Mouse (Mus musculus) CH12.LX (cell line): ENCODE measurements around the gene Slc1a6. TPM values are rescaled to one million over a fixed set of nuclear protein-coding genes. Genes with fewer than 3 reads are reported as not detected.

Experiments used
- DNase-seq: peaks from one replicate; pipeline ENCODE4 v3.0.0-alpha.2; 2013; ENCODE audit errors: extremely low read depth
- H3K27ac ChIP-seq: 2 replicates; pipeline ENCODE4 v1.5.1; 2012; ENCODE audit warnings: low read depth, mild to moderate bottlenecking, control low read depth, moderate library complexity; ENCODE audit not compliant: insufficient read depth
- H3K27me3 ChIP-seq: replicated peaks from 2 replicates; pipeline ENCODE3; 2012; ENCODE audit warnings: inconsistent platforms
- H3K36me3 ChIP-seq, 2 experiments: replicated peaks in 1 of 2; 2 replicates each; pipeline versions ENCODE3 to v1.6.1; 2012; ENCODE audit warnings: inconsistent platforms in 1 of 2, low read length in 1 of 2, mild to moderate bottlenecking in 1 of 2, mixed read lengths in 1 of 2, moderate library complexity in 1 of 2; ENCODE audit not compliant: control insufficient read depth in 1 of 2, insufficient read depth in 1 of 2
- H3K4me1 ChIP-seq, 2 experiments: 2 replicates each; pipeline ENCODE4 v1.6.1; 2012; ENCODE audit warnings: inconsistent platforms in 1 of 2, moderate library complexity in 1 of 2; ENCODE audit not compliant: insufficient read depth in 2 of 2, control insufficient read depth in 1 of 2
- H3K4me2 ChIP-seq: 2 replicates; pipeline ENCODE4 v1.6.1; 2012; ENCODE audit warnings: low read depth, mild to moderate bottlenecking, control low read depth; ENCODE audit not compliant: poor library complexity, insufficient read depth, severe bottlenecking
- H3K4me3 ChIP-seq, 3 experiments: fragments of 150-350 bp in 1 of 3; sonication (generic) in 1 of 3; replicated peaks in 1 of 3; 2 replicates each; pipeline versions ENCODE3 to v1.5.1; 2011 to 2012; ENCODE audit warnings: low read depth in 2 of 3, low read length in 2 of 3, mild to moderate bottlenecking in 2 of 3, moderate library complexity in 2 of 3, control low read depth in 1 of 3, improper control_type of control experiment in 1 of 3, inconsistent platforms in 1 of 3, mixed read lengths in 1 of 3; ENCODE audit not compliant: poor library complexity in 1 of 3
- H3K79me2 ChIP-seq: replicated peaks from 2 replicates; pipeline ENCODE4 v1.6.1; 2012; ENCODE audit warnings: mild to moderate bottlenecking, moderate library complexity; ENCODE audit not compliant: control insufficient read depth, poor library complexity, insufficient read depth, severe bottlenecking; ENCODE audit errors: extremely low read depth
- H3K9ac ChIP-seq: 2 replicates; pipeline ENCODE4 v1.6.1; 2012; ENCODE audit warnings: low read depth, mild to moderate bottlenecking, control low read depth, moderate library complexity; ENCODE audit not compliant: insufficient read depth
- H3K9me3 ChIP-seq: replicated peaks from 2 replicates; pipeline ENCODE3; 2012; ENCODE audit warnings: low read length, inconsistent platforms, mixed read lengths
- BHLHE40 ChIP-seq: IDR thresholded peaks from 2 replicates; pipeline ENCODE4 v1.6.1; 2011; ENCODE audit warnings: mild to moderate bottlenecking, low read depth, low read length, improper control_type of control experiment
- CHD1 ChIP-seq: IDR thresholded peaks from 2 replicates; pipeline ENCODE4 v1.6.1; 2012; ENCODE audit warnings: low read depth, low read length, improper control_type of control experiment, inconsistent platforms
- CHD2 ChIP-seq: IDR thresholded peaks from 2 replicates; pipeline ENCODE4 v1.6.1; 2011; ENCODE audit warnings: low read length, improper control_type of control experiment
- CTCF ChIP-seq, 2 experiments: IDR thresholded peaks in 1 of 2; conservative IDR thresholded peaks in 1 of 2; 2 replicates each; pipeline ENCODE4 v1.5.1; 2011 to 2012; ENCODE audit warnings: low read depth in 2 of 2, low read length in 2 of 2, improper control_type of control experiment in 1 of 2, inconsistent platforms in 1 of 2, mild to moderate bottlenecking in 1 of 2, moderate library complexity in 1 of 2
- E2F4 ChIP-seq: IDR thresholded peaks from 2 replicates; pipeline ENCODE4 v1.6.1; 2011; ENCODE audit warnings: low read depth, low read length, improper control_type of control experiment; ENCODE audit not compliant: insufficient replicate concordance
- ELF1 ChIP-seq: IDR thresholded peaks from 2 replicates; pipeline ENCODE4 v1.6.1; 2014; ENCODE audit warnings: low read depth, mild to moderate bottlenecking, inconsistent platforms, low read length, improper control_type of control experiment
- EP300 ChIP-seq: IDR thresholded peaks from 2 replicates; pipeline ENCODE4 v1.6.1; 2011; ENCODE audit warnings: low read length, improper control_type of control experiment
- ETS1 ChIP-seq: conservative IDR thresholded peaks from 2 replicates; pipeline ENCODE4 v1.6.1; 2012; ENCODE audit warnings: low read depth, mild to moderate bottlenecking, inconsistent platforms, low read length, improper control_type of control experiment, moderate library complexity
- GABPA ChIP-seq: IDR thresholded peaks from 2 replicates; pipeline ENCODE4 v1.6.1; 2012; ENCODE audit warnings: low read depth, low read length, improper control_type of control experiment, inconsistent platforms; ENCODE audit not compliant: insufficient replicate concordance
- HCFC1 ChIP-seq: IDR thresholded peaks from 2 replicates; pipeline ENCODE4 v1.6.1; 2012; ENCODE audit warnings: low read depth, mild to moderate bottlenecking, inconsistent platforms, low read length, improper control_type of control experiment
- IRF4 ChIP-seq: IDR thresholded peaks from 2 replicates; pipeline ENCODE4 v1.6.1; 2014; ENCODE audit warnings: low read depth, mild to moderate bottlenecking, inconsistent platforms, low read length, improper control_type of control experiment
- JUN ChIP-seq: IDR thresholded peaks from 2 replicates; pipeline ENCODE4 v1.6.1; 2011; ENCODE audit warnings: low read depth, mild to moderate bottlenecking, low read length, improper control_type of control experiment, moderate library complexity; ENCODE audit not compliant: insufficient read depth
- JUND ChIP-seq: conservative IDR thresholded peaks from 2 replicates; pipeline ENCODE4 v1.6.1; 2011; ENCODE audit warnings: low read depth, low read length, improper control_type of control experiment
- KAT2A ChIP-seq: IDR thresholded peaks from 2 replicates; pipeline ENCODE4 v1.6.1; 2012; ENCODE audit warnings: low read length, improper control_type of control experiment, inconsistent platforms; ENCODE audit not compliant: insufficient replicate concordance
- MAFK ChIP-seq: IDR thresholded peaks from 2 replicates; pipeline ENCODE4 v1.6.1; 2011; ENCODE audit warnings: low read length, improper control_type of control experiment; ENCODE audit not compliant: insufficient replicate concordance
- MAX ChIP-seq: IDR thresholded peaks from 2 replicates; pipeline ENCODE4 v1.6.1; 2011; ENCODE audit warnings: low read length, improper control_type of control experiment
- MAZ ChIP-seq: IDR thresholded peaks from 2 replicates; pipeline ENCODE4 v1.6.1; 2012; ENCODE audit warnings: low read depth, mild to moderate bottlenecking, inconsistent platforms, low read length, improper control_type of control experiment, moderate library complexity
- MEF2A ChIP-seq: IDR thresholded peaks from 2 replicates; pipeline ENCODE4 v1.6.1; 2014; ENCODE audit warnings: low read depth, mild to moderate bottlenecking, inconsistent platforms, low read length, improper control_type of control experiment, borderline replicate concordance
- MXI1 ChIP-seq: IDR thresholded peaks from 2 replicates; pipeline ENCODE4 v1.6.1; 2011; ENCODE audit warnings: mild to moderate bottlenecking, low read depth, low read length, improper control_type of control experiment
- MYC ChIP-seq: IDR thresholded peaks from 2 replicates; pipeline ENCODE4 v1.6.1; 2011; ENCODE audit warnings: low read depth, mild to moderate bottlenecking, improper control_type of control experiment, low read length
- NELFE ChIP-seq: IDR thresholded peaks from 2 replicates; pipeline ENCODE4 v1.6.1; 2011; ENCODE audit warnings: low read depth, low read length, improper control_type of control experiment
- NRF1 ChIP-seq: IDR thresholded peaks from 2 replicates; pipeline ENCODE4 v1.6.1; 2014; ENCODE audit warnings: low read depth, mild to moderate bottlenecking, inconsistent platforms, low read length, improper control_type of control experiment, moderate library complexity
- PAX5 ChIP-seq: IDR thresholded peaks from 2 replicates; pipeline ENCODE4 v1.6.1; 2012; ENCODE audit warnings: low read length, inconsistent platforms, mixed read lengths
- POLR2A ChIP-seq: IDR thresholded peaks from 2 replicates; pipeline ENCODE4 v1.6.1; 2011; ENCODE audit warnings: low read depth, mild to moderate bottlenecking, improper control_type of control experiment, low read length
- POLR2AphosphoS2 ChIP-seq: IDR thresholded peaks from 2 replicates; pipeline ENCODE4 v1.6.1; 2011; ENCODE audit warnings: low read depth, low read length, improper control_type of control experiment
- RAD21 ChIP-seq: IDR thresholded peaks from 2 replicates; pipeline ENCODE4 v1.6.1; 2011; ENCODE audit warnings: low read depth, mild to moderate bottlenecking, low read length, improper control_type of control experiment, moderate library complexity
- RCOR1 ChIP-seq: conservative IDR thresholded peaks from 2 replicates; pipeline ENCODE4 v1.6.1; 2012; ENCODE audit warnings: low read depth, mild to moderate bottlenecking, inconsistent platforms, low read length, improper control_type of control experiment
- SIN3A ChIP-seq: IDR thresholded peaks from 2 replicates; pipeline ENCODE4 v1.6.1; 2012; ENCODE audit warnings: low read length, improper control_type of control experiment, inconsistent platforms
- SMC3 ChIP-seq: IDR thresholded peaks from 2 replicates; pipeline ENCODE4 v1.6.1; 2011; ENCODE audit warnings: low read depth, low read length, improper control_type of control experiment
- TBP ChIP-seq: conservative IDR thresholded peaks from 2 replicates; pipeline ENCODE4 v1.6.1; 2011; ENCODE audit warnings: low read depth, low read length, improper control_type of control experiment
- TCF12 ChIP-seq: IDR thresholded peaks from 2 replicates; pipeline ENCODE4 v1.6.1; 2014; ENCODE audit warnings: low read depth, mild to moderate bottlenecking, inconsistent platforms, low read length, improper control_type of control experiment
- UBTF ChIP-seq: IDR thresholded peaks from 2 replicates; pipeline ENCODE4 v1.6.1; 2012; ENCODE audit warnings: low read depth, mild to moderate bottlenecking, inconsistent platforms, low read length, improper control_type of control experiment, moderate library complexity
- USF1 ChIP-seq: IDR thresholded peaks from 2 replicates; pipeline ENCODE4 v1.6.1; 2014; ENCODE audit warnings: low read depth, mild to moderate bottlenecking, inconsistent platforms, low read length, improper control_type of control experiment
- USF2 ChIP-seq: conservative IDR thresholded peaks from 2 replicates; pipeline ENCODE4 v1.6.1; 2011; ENCODE audit warnings: low read depth, low read length, improper control_type of control experiment
- ZC3H11A ChIP-seq: IDR thresholded peaks from 2 replicates; pipeline ENCODE4 v1.6.1; 2012; ENCODE audit warnings: low read depth, mild to moderate bottlenecking, inconsistent platforms, low read length, improper control_type of control experiment
- ZKSCAN1 ChIP-seq: IDR thresholded peaks from 2 replicates; pipeline ENCODE4 v1.6.1; 2012; ENCODE audit warnings: low read depth, inconsistent platforms, low read length, improper control_type of control experiment, borderline replicate concordance
- ZMIZ1 ChIP-seq: IDR thresholded peaks from 2 replicates; pipeline ENCODE4 v1.6.1; 2012; ENCODE audit warnings: low read depth, mild to moderate bottlenecking, inconsistent platforms, low read length, improper control_type of control experiment
- ZNF384 ChIP-seq: IDR thresholded peaks from 2 replicates; pipeline ENCODE4 v1.6.1; 2012; ENCODE audit warnings: low read depth, low read length, improper control_type of control experiment, inconsistent platforms
- dilution Hi-C: fragments of 300-500 bp; cut with MboI; formaldehyde crosslinking; loops from 2 replicates; pipeline ENCODE4 v1.14.3; 2020; ENCODE audit warnings: low sequenced_read_pairs; ENCODE audit not compliant: extremely low pct_unique_long_range_greater_than_20kb, extremely low pct_ligation_motif_present
- in situ Hi-C: fragments of 300-500 bp; cut with MboI; formaldehyde crosslinking; loops from 3 replicates; pipeline ENCODE4 v1.14.3; 2019; ENCODE audit warnings: low sequenced_read_pairs, low pct_ligation_motif_present, low pct_unique_long_range_greater_than_20kb, mixed read lengths
- polyA plus RNA-seq: library from polyadenylated mRNA; unstranded; fragments of >175 nt; gene quantifications from 2 replicates; pipeline ENCODE4 v1.2.1, GENCODE M21; 2012; ENCODE audit warnings: low read depth; ENCODE audit not compliant: insufficient read length
- total RNA-seq, 2 experiments: library from RNA; depleted of rRNA; stranded (reverse); fragments of 300-350 nt in 1 of 2; fragments of >200 nt in 1 of 2; gene quantifications; 2 replicates each; pipeline ENCODE4 v1.2.3; 2012 to 2014

Gene Slc1a6
- total and polyA plus RNA-seq, 3 experiments, result 0.04 TPM; not detected in 2

DNA sequence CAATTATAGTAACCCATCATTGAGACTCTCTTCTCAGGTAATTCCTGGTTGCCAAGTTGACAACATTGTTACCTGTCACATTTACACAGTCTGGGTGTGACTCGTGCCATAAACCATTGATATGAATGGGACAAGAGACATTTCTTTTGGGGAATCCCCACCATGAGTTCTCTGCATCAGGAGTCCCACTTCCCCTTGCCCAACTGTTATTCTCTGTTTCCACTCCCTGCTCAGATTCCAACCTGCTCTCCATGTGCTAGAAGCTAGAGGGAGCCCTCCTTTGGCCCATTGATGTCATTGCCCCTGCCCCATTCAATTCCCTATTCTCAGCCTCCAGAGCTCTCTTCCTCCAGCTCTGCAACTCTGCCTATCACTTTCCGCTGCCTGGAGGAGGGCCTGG lies 21.2 kb downstream of the Slc1a6 start:
- in situ Hi-C loops, result no loop called here
- no peak for TF ChIP-seq RCOR1
- no peak for TF ChIP-seq ZNF384
- TF ChIP-seq POLR2A, result no peak
- no peak for TF ChIP-seq JUND
- no peak for TF ChIP-seq ELF1
- TF ChIP-seq MAFK, result no peak
- 0 out of 2 replicates have a peak, but pooled peaks have one; percentile 44 for TF ChIP-seq IRF4
- TF ChIP-seq MAX, result peak; percentile 38; the same call in 1 of the 2 replicates
- TF ChIP-seq KAT2A, result no peak
- no peak for TF ChIP-seq TCF12
- peak; percentile 57; the same call in 1 of the 2 replicates for TF ChIP-seq EP300
- TF ChIP-seq ZC3H11A, result no peak
- TF ChIP-seq RAD21, result peak; percentile 38
- no peak for TF ChIP-seq PAX5
- no peak for TF ChIP-seq USF2
- TF ChIP-seq HCFC1, result no peak
- no peak for TF ChIP-seq ZMIZ1
- TF ChIP-seq USF1, result no peak
- peak; percentile 37 for TF ChIP-seq SMC3
- no peak for TF ChIP-seq ETS1
- TF ChIP-seq BHLHE40, result peak; percentile 63
- TF ChIP-seq CHD2, result no peak
- no peak for TF ChIP-seq NRF1
- peak in 1 of 2 experiments; percentile 62; a peak in 2 of 4 replicates for TF ChIP-seq CTCF (conservative IDR thresholded peaks at IDR 0.05 in 1 of 2, IDR thresholded peaks at IDR 0.05 in 1 of 2; ENCODE audit: low read depth in 2 of 2, low read length in 2 of 2)
- no peak for TF ChIP-seq UBTF
- no peak for TF ChIP-seq POLR2AphosphoS2
- no peak for TF ChIP-seq E2F4
- no peak for TF ChIP-seq MEF2A
- no peak for TF ChIP-seq CHD1
- no peak for TF ChIP-seq MAZ
- TF ChIP-seq GABPA, result no peak
- no peak for TF ChIP-seq SIN3A
- no peak for TF ChIP-seq JUN
- TF ChIP-seq NELFE, result no peak
- TF ChIP-seq ZKSCAN1, result no peak
- TF ChIP-seq TBP, result peak; percentile 64; the same call in 1 of the 2 replicates
- peak; percentile 61; the same call in 1 of the 2 replicates for TF ChIP-seq MYC
- no peak for TF ChIP-seq MXI1
- Histone ChIP-seq H3K79me2 (no peaks in the 10 kb centered on the region), H3K36me3 (no peaks in the 10 kb centered on the region), H3K4me1 (peaks cover 6 to 12% of the 10 kb centered on the region in 2 experiments), H3K9ac (no peak overlapping the region), H3K27me3 (peaks cover 2% of the 10 kb centered on the region), H3K9me3 (no peaks in the 10 kb centered on the region), H3K4me2 (no peak overlapping the region; the same call in 1 of the 2 replicates), H3K27ac (no peak overlapping the region), H3K4me3 (no peak overlapping the region)
- peak; percentile 50 for DNase-seq
- dilution Hi-C loops, result no loop called here
